Mouse (Mus musculus) lung, embryonic 16.5 days (tissue): ENCODE measurements around the gene Lmntd1. TPM values are rescaled to one million over a fixed set of nuclear protein-coding genes. Genes with fewer than 3 reads are reported as not detected.

Source experiments
- ATAC-seq: fragments of 200-750 bp; cut with Nextera tagmentation; 2 replicates; pipeline ENCODE4 v1.8.0; 2017; ENCODE audit warnings: low read depth, mild to moderate bottlenecking, moderate library complexity
- H3K27ac ChIP-seq: fragments of 300-500 bp; sonication (generic); 2 replicates; pipeline ENCODE4 v1.5.1; 2014; ENCODE audit warnings: mild to moderate bottlenecking, control low read depth, low read length
- H3K27me3 ChIP-seq: fragments of 300-500 bp; sonication (generic); 2 replicates; pipeline ENCODE4 v1.6.1; 2014; ENCODE audit warnings: low read depth, low read length, mixed read lengths; ENCODE audit not compliant: control insufficient read depth, insufficient read depth
- H3K36me3 ChIP-seq: fragments of 300-500 bp; sonication (generic); 2 replicates; pipeline ENCODE4 v1.6.1; 2014; ENCODE audit warnings: low read length; ENCODE audit not compliant: control insufficient read depth, insufficient read depth
- H3K4me1 ChIP-seq: fragments of 300-500 bp; sonication (generic); replicated peaks from 2 replicates; pipeline ENCODE4 v1.6.1; 2014; ENCODE audit warnings: low read length, mixed read lengths; ENCODE audit not compliant: control insufficient read depth, insufficient read depth
- H3K4me2 ChIP-seq: fragments of 300-500 bp; sonication (generic); 2 replicates; pipeline ENCODE4 v1.6.1; 2014; ENCODE audit warnings: low read depth, low read length, control low read depth
- H3K4me3 ChIP-seq: fragments of 300-500 bp; sonication (generic); 2 replicates; pipeline ENCODE4 v1.5.1; 2014; ENCODE audit warnings: mild to moderate bottlenecking, low read length, control low read depth
- H3K9ac ChIP-seq: fragments of 300-500 bp; sonication (generic); 2 replicates; pipeline ENCODE4 v1.6.1; 2014; ENCODE audit warnings: low read length, control low read depth
- H3K9me3 ChIP-seq: fragments of 300-500 bp; sonication (generic); 2 replicates; pipeline ENCODE4 v1.6.1; 2016; ENCODE audit warnings: low read length; ENCODE audit not compliant: control insufficient read depth
- WGBS: fragments of 180-500 bp; shearing (Covaris S2); extraction: QIAGEN DNeasy Blood & Tissue Kit; methylation state at CpG from one replicate; pipeline ENCODE4 v1.1.7; 2014; 5-methylcytosine and 5-hydroxymethylcytosine counted together
- polyA plus RNA-seq: library from polyadenylated mRNA; unstranded; fragments of >200 nt; fragmentation: Nextera tagmentation; extraction: Ambion mirVana; gene quantifications from 2 replicates; pipeline ENCODE4 v1.2.1, GENCODE M21; 2015

Gene Lmntd1
- polyA plus RNA-seq, 1 experiment from 2014 or later, result 1.3 TPM

DNA sequence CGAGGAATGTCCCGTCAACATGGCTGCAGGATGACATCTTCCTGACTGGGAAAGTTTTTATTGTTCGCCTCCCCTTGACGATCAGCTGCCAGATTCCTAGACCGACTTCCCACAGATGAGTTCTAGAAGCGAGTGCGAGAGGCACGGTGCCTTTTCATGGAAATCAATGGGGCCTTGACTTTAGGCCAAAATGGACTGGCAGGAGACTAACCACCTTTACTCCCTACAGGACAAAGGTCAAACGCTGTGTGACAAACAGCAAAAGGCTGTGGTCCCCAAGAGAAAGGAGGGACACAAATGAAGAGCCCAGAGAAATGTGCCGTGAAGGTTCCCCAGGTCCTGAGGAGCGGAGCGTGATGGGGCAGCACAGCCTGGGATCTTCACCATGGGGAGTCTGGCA, 91.5 kb downstream of the Lmntd1 start:
- ATAC-seq, result no peak
- no peaks in the 10 kb centered on the region for H3K36me3 ChIP-seq
- H3K27me3 ChIP-seq, result no peaks in the 10 kb centered on the region
- H3K4me1 ChIP-seq, result no peaks in the 10 kb centered on the region
- no peak overlapping the region for H3K27ac ChIP-seq
- 92% methylated on average over 12 of the region's 12 CpGs for WGBS
- no peak overlapping the region for H3K4me2 ChIP-seq
- no peak overlapping the region for H3K9ac ChIP-seq
- H3K9me3 ChIP-seq, result peaks cover 4% of the 10 kb centered on the region; the same call in 1 of the 2 replicates
- H3K4me3 ChIP-seq, result no peak overlapping the region

DNA sequence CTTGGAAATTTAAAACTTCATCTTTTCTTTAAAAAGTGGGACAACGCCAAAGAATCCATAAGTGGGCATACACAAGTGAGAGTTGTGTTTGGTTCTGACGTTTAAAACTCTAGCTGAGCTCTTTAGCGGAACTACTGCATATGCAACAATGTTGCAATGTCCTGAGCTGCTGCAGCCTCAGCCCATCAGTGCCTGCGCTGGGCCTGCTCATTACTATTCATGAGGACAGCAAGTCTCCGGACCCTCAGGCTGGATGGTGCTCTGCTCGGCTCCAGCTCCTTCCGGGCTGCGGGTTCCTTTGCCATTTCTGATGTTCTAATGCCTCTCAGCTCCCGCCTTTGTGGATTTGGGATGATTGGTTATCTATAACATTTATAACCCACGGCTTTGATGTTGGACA, 97.1 kb downstream of the Lmntd1 start:
- H3K9ac ChIP-seq, result no peak overlapping the region
- no peak overlapping the region for H3K27ac ChIP-seq
- no peak overlapping the region for H3K4me3 ChIP-seq
- no peaks in the 10 kb centered on the region for H3K36me3 ChIP-seq
- peaks cover 4% of the 10 kb centered on the region; the same call in 1 of the 2 replicates for H3K9me3 ChIP-seq
- 0 out of 2 replicates have a peak, but pooled peaks have one; percentile 57 for ATAC-seq
- no peak overlapping the region for H3K4me2 ChIP-seq
- H3K4me1 ChIP-seq, result no peaks in the 10 kb centered on the region; the same call in 1 of the 2 replicates
- H3K27me3 ChIP-seq, result no peaks in the 10 kb centered on the region
- 44% methylated on average over 10 of the region's 10 CpGs for WGBS

DNA sequence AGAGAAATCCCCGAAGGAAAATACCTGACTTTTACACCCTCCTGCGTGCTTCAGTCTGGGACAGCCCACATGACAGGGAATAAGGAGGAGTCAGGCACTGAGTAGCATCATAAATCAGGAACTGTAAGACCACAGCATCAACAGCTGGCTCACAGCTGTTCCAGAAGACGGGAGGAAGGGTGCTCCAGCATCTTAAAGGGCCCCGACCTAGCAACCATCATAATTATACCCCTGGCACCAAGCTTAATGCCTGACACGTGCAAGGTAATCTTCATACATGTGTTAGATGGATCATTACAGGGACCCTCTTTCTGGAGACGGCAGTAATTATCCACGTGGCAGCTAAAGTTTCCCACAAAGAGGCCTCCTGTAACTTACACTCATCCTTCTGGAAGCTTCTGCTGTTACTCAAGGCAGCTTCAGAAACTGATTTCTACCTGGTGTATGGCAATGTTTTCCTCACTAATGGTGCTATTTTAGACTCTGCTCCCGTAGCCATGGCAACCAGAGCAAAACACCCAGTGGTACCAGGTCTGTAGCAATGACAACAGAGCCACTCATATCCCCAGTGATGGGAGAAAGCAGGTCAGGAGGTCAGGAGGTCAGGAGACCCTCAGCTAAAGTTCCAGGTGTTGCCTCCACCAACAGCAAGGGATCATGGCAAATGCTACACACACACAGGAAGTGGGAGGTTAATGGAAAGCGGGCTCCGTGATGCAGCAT, 98.1 kb downstream of the Lmntd1 start:
- Histone ChIP-seq H3K9me3 (peaks cover 4% of the 10 kb centered on the region; the same call in 1 of the 2 replicates), H3K27ac (no peak overlapping the region), H3K27me3 (no peaks in the 10 kb centered on the region), H3K9ac (no peak overlapping the region), H3K4me2 (no peak overlapping the region), H3K36me3 (no peaks in the 10 kb centered on the region), H3K4me3 (no peak overlapping the region), H3K4me1 (no peaks in the 10 kb centered on the region; the same call in 1 of the 2 replicates)
- ATAC-seq, result peak; percentile 83
- 63% methylated on average over 10 of the region's 10 CpGs for WGBS

DNA sequence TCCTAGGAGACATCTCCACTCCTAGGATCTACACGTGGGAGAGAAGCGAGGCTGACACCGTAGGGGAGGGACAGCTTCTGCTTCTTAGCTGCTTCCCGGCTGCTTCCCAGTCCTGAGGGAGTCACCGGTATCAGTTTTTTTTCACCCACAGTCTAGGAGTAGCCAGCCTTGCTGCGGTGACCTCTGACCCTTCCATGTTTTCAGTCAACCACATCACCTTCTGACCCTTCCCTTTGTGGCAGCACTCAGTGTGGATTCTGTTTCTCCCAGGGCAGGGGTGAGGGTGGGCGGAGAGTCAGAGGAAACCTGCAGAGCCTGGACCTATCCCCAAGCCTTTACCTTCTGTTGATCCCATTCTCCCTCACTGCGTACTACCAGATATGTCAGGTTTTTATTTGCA, 102.9 kb downstream of the Lmntd1 start:
- Histone ChIP-seq H3K4me1 (no peaks in the 10 kb centered on the region; the same call in 1 of the 2 replicates), H3K27me3 (no peaks in the 10 kb centered on the region), H3K36me3 (no peaks in the 10 kb centered on the region), H3K9ac (no peak overlapping the region), H3K27ac (no peak overlapping the region), H3K9me3 (no peaks in the 10 kb centered on the region), H3K4me2 (no peak overlapping the region), H3K4me3 (no peak overlapping the region)
- no peak for ATAC-seq
- WGBS, result 55% methylated on average over 8 of the region's 8 CpGs

DNA sequence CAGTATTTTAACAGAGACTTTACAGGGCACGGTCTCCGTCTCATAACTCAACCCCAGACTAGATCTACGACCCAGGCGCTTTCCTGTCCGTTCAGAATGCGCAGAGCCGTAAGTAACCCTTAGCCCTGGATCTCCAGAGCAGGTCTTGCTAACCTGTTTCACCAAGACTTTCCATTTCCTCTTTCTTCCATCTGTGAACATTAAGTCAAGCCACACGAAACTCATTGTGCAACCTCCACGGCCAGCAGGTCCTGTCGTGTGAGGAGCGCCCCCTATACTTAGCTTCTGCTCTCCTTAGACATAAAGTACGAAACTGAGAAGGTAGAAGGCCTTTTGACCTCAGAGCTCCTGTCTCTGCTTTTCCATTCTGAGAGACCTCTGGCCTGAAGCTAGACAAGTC, 105.3 kb downstream of the Lmntd1 start:
- Histone ChIP-seq H3K4me3 (no peak overlapping the region), H3K27ac (no peak overlapping the region), H3K9me3 (peaks cover 3% of the 10 kb centered on the region; the same call in 1 of the 2 replicates), H3K4me1 (no peaks in the 10 kb centered on the region), H3K4me2 (no peak overlapping the region), H3K27me3 (no peaks in the 10 kb centered on the region), H3K36me3 (no peaks in the 10 kb centered on the region), H3K9ac (no peak overlapping the region)
- WGBS, result 78% methylated on average over 12 of the region's 12 CpGs
- ATAC-seq, result no peak

DNA sequence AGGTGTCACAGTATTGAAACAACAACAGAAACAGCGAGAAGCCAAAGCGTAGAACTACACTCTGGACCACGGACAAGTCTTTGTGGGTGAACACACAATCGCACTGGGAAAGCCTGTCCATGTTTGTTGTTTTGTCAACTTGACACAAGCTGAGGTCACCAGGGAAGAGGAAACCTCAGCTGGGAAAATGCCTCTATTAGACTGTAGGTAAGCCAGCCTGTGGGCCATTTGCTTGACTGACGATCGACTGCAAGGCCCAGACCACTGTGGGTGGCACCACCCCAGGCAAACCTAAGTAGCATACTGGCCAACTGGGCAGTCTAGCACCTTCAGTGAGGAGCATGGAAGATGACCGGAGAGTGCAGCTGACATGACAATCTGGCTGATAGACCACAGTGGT, 112.4 kb downstream of the Lmntd1 start:
- Histone ChIP-seq H3K9ac (no peak overlapping the region), H3K4me2 (no peak overlapping the region), H3K9me3 (peaks cover 3% of the 10 kb centered on the region; the same call in 1 of the 2 replicates), H3K27ac (no peak overlapping the region), H3K27me3 (no peaks in the 10 kb centered on the region), H3K36me3 (no peaks in the 10 kb centered on the region), H3K4me1 (peaks cover 6% of the 10 kb centered on the region; the same call in 1 of the 2 replicates), H3K4me3 (no peak overlapping the region)
- ATAC-seq, result no peak
- 85% methylated on average over 7 of the region's 7 CpGs for WGBS

DNA sequence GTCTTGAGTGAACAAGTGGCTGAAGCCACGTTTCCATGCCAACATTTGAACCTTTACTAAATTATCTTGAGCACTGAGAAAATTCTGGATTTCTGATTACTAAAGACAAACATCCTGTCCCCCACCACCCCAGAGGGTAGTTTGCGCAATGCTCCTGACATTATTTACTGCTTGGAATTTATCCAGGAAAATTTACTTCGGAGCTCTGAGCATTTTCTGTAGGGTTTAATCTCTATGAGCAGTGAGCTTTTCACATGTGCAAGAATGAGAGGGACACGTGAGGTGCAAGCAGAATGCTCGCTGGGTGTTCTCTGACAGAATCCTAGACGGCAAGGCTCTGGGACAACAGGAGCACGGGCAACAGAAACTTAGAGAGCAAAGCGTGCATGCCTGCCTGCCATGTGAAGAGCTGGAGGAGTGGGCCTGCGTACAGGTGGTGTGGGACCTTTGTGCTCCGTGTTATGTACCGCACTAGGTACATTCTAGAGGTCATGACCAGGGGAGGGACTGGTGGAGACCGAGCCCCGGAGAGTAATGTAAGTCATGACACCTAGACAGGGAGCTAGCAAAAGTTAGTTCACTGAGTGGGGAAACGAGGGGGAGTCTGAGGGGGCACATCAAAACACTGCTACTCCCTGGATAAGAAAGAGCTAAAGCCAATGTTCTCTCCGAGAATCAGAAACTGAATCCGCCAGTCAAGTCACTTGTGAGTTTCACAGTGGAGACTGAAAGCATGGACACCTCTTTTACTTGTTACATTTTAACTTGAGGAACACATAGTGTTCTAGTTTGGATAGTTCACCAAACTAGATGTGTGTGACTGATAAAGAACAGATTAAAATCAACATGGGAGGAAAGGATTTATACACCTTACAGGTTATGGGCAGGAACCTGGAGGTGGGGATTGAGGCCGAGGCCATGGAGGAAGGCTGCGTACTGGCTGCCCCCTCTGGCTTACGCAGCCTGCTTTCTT, 114.3 kb downstream of the Lmntd1 start:
- Histone ChIP-seq H3K4me2 (no peak overlapping the region), H3K9ac (no peak overlapping the region), H3K9me3 (peaks cover 3% of the 10 kb centered on the region; the same call in 1 of the 2 replicates), H3K36me3 (no peaks in the 10 kb centered on the region), H3K4me1 (peaks cover 6% of the 10 kb centered on the region; the same call in 1 of the 2 replicates), H3K4me3 (no peak overlapping the region), H3K27ac (no peak overlapping the region), H3K27me3 (no peaks in the 10 kb centered on the region)
- peak; percentile 48 for ATAC-seq
- WGBS, result 47% methylated on average over 19 of the region's 19 CpGs

DNA sequence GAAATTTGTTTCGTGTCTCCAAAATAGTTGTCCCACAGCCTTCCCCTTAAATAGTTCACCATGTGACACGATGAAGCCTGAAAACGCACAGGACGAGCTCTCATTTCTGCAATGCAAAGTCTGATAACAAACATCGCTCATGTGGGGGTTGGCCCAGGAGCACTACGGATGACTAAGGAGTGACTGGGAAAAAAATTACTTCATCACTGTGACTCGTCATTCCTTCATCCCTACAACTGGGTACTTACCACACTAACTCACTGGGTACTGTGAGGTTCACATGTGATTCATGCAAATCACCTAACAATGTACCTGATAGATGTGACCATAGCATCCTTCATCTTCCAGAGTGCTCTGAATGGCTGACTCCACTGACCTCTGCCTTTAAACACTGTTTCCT, 118.4 kb downstream of the Lmntd1 start:
- H3K4me3 ChIP-seq, result no peak overlapping the region
- WGBS, result 78% methylated on average over 7 of the region's 7 CpGs
- no peaks in the 10 kb centered on the region for H3K9me3 ChIP-seq
- H3K9ac ChIP-seq, result no peak overlapping the region
- peaks cover 6% of the 10 kb centered on the region; the same call in 1 of the 2 replicates for H3K4me1 ChIP-seq
- H3K36me3 ChIP-seq, result no peaks in the 10 kb centered on the region
- H3K27me3 ChIP-seq, result no peaks in the 10 kb centered on the region
- H3K4me2 ChIP-seq, result no peak overlapping the region
- ATAC-seq, result no peak
- H3K27ac ChIP-seq, result no peak overlapping the region

DNA sequence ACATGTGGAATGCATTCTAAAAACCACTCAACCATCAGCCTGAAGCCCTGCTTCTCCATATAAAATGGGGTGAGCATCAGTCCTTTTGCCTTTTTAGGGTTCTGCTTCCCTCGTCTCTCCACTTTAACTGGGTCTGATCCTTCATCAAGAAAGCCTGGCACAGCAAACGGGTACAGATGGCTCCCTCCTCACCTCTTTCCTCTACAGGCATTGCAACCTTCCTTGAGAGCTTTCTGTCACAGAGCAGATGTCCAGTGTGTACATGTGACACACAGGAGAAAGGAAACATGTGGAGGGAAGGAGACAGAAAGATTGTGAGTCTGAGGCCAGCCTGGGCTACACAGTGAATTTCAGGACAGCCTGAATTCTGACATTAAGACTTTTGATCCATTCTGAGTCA, 125.9 kb downstream of the Lmntd1 start:
- H3K9me3 ChIP-seq, result no peaks in the 10 kb centered on the region
- no peaks in the 10 kb centered on the region for H3K36me3 ChIP-seq
- H3K9ac ChIP-seq, result no peak overlapping the region
- H3K4me3 ChIP-seq, result no peak overlapping the region
- 62% methylated on average over 2 of the region's 2 CpGs for WGBS
- no peak overlapping the region for H3K4me2 ChIP-seq
- H3K27ac ChIP-seq, result no peak overlapping the region
- ATAC-seq, result no peak
- no peaks in the 10 kb centered on the region for H3K27me3 ChIP-seq
- H3K4me1 ChIP-seq, result peaks cover 17% of the 10 kb centered on the region
